Mouse (Mus musculus): Measurements from ENCODE around the gene Pcsk1. TPM values are rescaled to one million over a fixed set of nuclear protein-coding genes. Genes with fewer than 3 reads are reported as not detected.

The Pcsk1 gene
- 2.4 and 2.6 TPM in 2 replicates for polyA plus RNA-seq (2012; rRNA removed)

DNA sequence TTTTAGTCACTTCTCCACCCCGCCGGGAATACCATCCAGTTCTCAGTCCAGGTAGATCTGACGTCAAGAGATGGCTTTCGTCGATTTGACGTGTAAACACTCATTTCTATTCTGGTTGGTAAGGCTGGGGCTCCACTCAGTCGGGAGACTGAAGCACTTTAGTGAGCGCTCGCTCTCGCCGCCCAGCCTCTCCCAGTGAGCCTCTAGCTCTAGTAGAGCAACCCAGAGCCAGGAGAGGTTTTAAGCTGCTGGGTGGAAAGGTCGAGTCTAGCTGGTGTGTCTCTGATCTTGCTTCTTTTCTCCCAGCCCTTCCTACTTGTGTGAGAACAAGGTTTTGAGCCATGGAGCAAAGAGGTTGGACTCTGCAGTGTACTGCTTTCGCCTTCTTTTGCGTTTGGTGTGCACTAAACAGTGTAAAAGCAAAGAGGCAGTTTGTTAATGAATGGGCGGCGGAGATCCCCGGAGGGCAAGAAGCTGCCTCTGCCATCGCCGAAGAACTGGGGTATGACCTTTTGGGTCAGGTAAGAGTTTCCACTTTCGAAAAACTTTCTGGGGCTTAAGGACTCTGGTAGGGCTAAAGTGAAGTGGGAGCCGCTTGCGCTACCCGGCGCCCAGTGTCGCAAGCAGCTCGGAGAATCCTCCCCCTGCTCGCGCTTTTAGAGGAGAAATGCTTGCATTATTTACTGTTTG, at the start of gene Pcsk1:
Pcsk1 (plus strand) TSS at position 106 of the 690 bp plus-strand sequence.

All from central nervous system, embryonic 18 days (tissue).